Mouse (Mus musculus): ENCODE measurements around the gene Kdf1. TPM values are rescaled to one million over a fixed set of nuclear protein-coding genes. Genes with fewer than 3 reads are reported as not detected.

Kdf1 gene
- polyA plus RNA-seq, 1 experiment from 2014 or later = 0.20 TPM

Small RNAs within 50 kb of the gene (microRNA-seq; reads per million reads assigned to microRNA genes)
- not detected for gene Gm23158

Other genes starting within 250 kb of the Kdf1 start
- gene Tmem222, start 241.2 kb upstream of the Kdf1 start, polyA plus RNA-seq (2014; fragmentation: Nextera tagmentation; extraction: Ambion mirVana) = 114 and 118 TPM in 2 replicates
- gene Wdtc1, start 165.5 kb upstream of the Kdf1 start, polyA plus RNA-seq (2014; fragmentation: Nextera tagmentation; extraction: Ambion mirVana) = 22.3 and 24.5 TPM in 2 replicates
- gene Slc9a1, start 149.3 kb upstream of the Kdf1 start, polyA plus RNA-seq (2014; fragmentation: Nextera tagmentation; extraction: Ambion mirVana) = 8.0 and 9.7 TPM in 2 replicates
- 0.18 TPM in 1 of 2 replicates, not detected in the other for gene Tent5b, start 38.8 kb upstream of the Kdf1 start, polyA plus RNA-seq (2014; fragmentation: Nextera tagmentation; extraction: Ambion mirVana)
- 9.5 and 11.2 TPM in 2 replicates for gene Trnp1, start 20.4 kb upstream of the Kdf1 start, polyA plus RNA-seq (2014; fragmentation: Nextera tagmentation; extraction: Ambion mirVana)
- 180 and 192 TPM in 2 replicates for gene Nudc, start 27.0 kb downstream of the Kdf1 start, polyA plus RNA-seq (2014; fragmentation: Nextera tagmentation; extraction: Ambion mirVana)
- gene Nr0b2, start 34.4 kb downstream of the Kdf1 start, polyA plus RNA-seq (2014; fragmentation: Nextera tagmentation; extraction: Ambion mirVana) = not detected in 2 replicates
- gene Gpatch3, start 55.8 kb downstream of the Kdf1 start, polyA plus RNA-seq (2014; fragmentation: Nextera tagmentation; extraction: Ambion mirVana) = 6.4 and 6.7 TPM in 2 replicates
- 17.0 and 18.8 TPM in 2 replicates for gene Gpn2, start 65.4 kb downstream of the Kdf1 start, polyA plus RNA-seq (2014; fragmentation: Nextera tagmentation; extraction: Ambion mirVana)
- 1.4 TPM in 2 replicates for gene Sfn, start 83.2 kb downstream of the Kdf1 start, polyA plus RNA-seq (2014; fragmentation: Nextera tagmentation; extraction: Ambion mirVana)
- 4.3 and 6.1 TPM in 2 replicates for gene Zdhhc18, start 131.2 kb downstream of the Kdf1 start, polyA plus RNA-seq (2014; fragmentation: Nextera tagmentation; extraction: Ambion mirVana)
- gene Pigv, start 153.7 kb downstream of the Kdf1 start, polyA plus RNA-seq (2014; fragmentation: Nextera tagmentation; extraction: Ambion mirVana) = 10.9 and 13.0 TPM in 2 replicates
- 40.6 and 45.6 TPM in 2 replicates for gene Arid1a, start 237.8 kb downstream of the Kdf1 start, polyA plus RNA-seq (2014; fragmentation: Nextera tagmentation; extraction: Ambion mirVana)